Mouse (Mus musculus) kidney, postnatal 10 days (tissue): ENCODE results near the gene A630089N07Rik.

Experiments used
- DNase-seq: peaks from one replicate; pipeline ENCODE4 v3.0.0; 2021; ENCODE audit warnings: mixed read lengths

The A630089N07Rik gene

DNA sequence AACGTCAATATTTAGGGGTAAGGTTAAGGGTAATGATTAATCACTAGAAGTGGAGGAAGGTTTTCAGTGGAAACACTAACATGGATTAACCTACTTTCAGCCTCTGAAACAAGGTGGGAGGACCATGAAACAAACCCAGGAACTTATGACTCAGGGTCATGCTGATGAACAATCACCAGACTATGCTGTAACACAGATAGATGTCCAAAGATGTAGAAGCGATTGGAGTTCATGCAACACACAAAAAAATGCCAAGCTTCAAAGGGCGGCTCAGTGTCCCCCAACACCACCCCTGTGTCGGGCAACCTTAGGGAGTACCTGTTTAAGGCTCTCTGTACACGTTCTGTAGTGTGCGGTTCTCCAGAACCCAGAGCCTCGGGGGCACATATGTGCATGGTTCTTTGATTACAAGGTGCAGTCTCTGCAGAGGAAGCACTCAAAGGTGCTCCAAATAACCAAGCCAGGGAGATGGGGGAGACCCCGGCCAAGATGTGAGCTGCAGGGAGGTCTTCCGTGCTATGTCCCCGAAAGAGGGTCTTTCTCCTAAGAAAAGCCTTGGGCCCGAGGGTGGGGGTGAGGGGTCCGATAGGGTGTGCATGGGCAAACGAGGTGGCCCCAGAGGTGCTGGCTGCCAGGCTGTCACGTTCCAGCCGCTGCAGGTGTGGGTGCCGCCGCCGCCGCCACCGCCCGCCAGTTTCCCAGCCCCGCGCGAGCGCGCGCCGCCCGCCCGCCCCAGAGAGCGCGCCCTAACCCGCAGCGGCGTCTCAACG is 120.7 kb downstream of the A630089N07Rik start:
- DNase-seq: no peak

DNA sequence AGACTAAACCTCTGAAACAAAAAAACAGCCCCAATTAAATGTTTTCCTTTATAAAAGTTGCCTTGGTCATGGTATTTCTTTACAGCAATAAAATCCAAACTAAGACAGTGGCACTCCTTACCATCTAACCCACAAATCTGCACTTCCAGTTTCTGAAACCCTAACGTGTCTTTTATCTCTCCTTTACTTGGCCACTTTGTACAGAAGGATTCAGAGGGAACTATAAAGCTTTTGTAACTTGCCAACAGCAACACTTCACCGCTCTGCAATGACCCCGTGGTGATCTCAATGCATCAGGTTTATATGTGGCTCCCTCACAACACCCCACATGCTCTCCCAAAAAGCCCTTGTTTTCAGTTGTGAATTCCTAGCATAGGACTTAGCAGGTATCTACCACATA is 121.9 kb downstream of the A630089N07Rik start:
- DNase-seq: no peak

DNA sequence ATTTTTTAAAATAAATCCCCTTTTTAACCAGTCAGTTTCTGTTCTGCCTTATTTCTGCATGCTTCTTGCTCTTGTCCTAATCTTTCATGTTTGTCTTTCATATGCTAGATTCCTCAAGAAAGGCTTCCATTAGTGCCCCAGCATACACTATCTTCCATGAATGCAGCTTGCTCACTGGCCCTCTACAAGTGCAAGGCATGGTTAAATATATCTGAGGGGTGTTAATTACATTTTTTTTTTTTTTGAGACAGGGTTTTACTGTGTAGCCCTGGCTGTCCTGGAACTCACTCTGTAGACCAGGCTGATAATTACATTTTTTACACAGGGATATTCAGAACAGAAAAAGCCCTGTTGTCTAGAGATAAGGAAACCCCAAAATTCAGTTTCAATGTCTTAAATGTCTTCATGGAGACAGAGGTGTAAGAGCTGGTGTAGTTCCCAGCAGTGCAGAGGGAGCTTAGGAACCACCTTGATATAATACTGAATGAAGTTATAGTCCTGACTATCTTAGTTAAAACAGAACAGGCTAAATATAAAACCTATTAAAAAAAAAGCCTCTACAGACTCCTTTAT is 123.8 kb downstream of the A630089N07Rik start:
- DNase-seq: no peak

DNA sequence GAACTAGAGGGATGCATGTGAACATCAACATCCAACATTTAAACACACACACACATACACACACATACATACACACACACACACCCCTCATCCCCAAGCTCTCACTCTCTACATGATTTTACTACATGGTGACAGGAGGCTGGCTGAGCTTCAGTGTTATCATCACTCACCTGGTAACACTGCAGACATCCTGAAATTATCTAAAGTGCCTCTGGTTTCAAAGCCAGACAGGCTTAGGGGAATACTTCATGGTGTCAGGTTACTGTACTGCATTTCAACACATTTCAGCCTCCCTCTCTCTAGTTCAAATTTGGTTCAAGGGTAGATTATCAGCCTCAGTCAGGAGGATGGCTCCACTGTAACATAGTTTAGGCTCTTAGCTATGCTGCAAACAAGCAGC is 124.6 kb downstream of the A630089N07Rik start:
- no peak for DNase-seq

DNA sequence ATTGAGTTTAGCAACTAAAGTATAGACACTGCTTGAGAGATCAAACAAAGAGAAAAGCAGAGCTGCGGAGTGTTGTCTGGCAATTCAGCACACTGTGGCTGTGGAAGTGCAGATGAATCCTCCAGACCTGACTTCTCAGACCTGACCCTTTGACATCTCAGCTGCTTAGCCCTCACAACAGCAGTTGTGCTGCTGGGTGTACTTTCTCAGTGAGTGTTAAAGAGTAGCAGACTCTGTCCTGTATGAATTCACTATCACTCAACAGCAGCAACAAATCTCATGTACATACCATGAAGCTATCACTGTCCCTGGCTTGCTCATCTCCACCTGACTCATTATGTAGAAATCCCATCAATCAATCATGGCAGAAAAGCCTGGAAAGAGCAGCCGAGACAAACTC is 126.2 kb downstream of the A630089N07Rik start:
- DNase-seq: no peak

DNA sequence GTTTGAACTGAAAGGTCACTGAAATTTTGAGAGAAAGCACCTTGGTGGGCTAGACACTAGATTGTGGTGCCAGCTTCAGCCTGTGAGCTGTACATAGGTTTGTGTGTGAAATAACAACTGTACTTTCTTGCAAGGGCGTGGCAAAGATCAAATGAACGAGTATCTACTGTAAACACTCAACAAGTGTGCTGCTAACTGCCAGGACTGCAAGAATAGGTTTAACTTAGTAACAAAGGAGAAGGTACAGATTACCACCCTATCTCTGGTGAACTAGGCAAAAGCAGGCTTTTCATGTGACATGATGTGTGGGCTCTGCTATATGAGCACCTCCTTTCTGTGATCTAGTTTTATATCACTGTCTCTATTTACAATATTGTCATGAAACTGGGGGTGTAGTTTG is 128.9 kb downstream of the A630089N07Rik start:
- no peak for DNase-seq

DNA sequence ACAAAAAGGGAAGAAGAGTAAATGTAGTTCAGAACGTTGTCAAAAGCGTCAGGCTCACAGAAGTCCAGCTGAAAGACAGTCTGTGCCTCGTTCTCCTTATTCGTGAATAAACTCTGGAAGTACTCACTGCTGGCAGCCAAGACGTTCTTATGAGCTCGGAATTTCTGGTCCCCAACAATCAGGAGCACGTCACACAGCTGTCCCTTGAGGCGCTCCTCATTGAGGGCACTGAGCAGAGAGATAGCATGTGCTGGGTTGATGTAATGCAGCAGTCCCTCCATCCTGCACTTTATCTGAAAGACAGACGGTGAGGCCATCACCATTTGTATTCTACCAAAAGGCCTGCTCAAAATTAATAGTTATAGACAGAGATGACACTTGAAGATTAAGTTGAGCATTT is 129.4 kb downstream of the A630089N07Rik start:
- no peak for DNase-seq

DNA sequence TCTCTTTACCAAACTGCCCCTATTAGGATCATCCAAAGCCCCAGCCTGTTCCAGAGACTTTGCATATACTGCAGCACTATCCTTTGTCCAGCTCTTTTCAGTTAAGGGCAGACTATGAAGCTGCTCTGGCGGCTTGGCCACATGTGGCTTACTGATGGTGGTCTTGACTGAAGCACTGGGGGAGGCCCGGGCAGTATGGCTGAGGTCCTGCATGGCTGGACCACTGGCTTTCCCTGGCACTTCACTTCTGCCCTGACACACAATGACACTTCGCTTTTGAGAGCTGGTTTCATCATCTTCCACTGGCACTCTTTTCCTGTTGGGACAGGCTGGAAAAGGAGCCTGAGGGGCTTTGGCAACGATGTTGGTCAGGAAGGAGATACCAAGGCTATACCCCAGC is 129.9 kb downstream of the A630089N07Rik start:
- no peak for DNase-seq
